Mouse (Mus musculus) right cerebral cortex, postnatal 14 days (tissue): ENCODE measurements at regions not wholly inside any gene's neighbourhood (a gene's known extent, or its start where the extent isn't known, plus 50 kb on each side); places are given as distances from the start of the nearest gene placed in this dataset.

ENCODE experiments used
- DNase-seq: peaks from one replicate; pipeline ENCODE4 v3.0.0; 2022

- DNase-seq, result no peak
These were observed 340.0 kb upstream of the Cited2 start for GRCm38 (mm10) chr10:17382990-17383389.

DNA sequence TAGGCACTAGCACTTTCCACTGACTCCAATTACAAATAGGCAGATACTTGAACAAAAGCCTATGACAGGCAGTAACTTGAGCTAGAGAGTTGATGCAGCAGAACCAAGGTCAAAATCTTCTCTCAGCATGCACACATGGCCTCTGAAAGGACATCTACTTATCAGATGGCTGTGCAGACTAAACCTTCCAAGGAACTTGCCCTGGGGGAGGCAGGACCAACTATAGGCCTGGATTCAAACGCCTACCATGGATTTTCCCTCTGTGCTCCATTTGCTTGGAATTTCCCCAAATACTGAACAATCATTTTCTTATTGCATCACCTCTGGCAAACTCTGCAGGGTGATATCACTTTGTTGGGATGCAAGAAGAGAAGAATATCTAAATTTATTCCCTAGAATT, 337.8 kb upstream of the Cited2 start:
- no peak for DNase-seq

- no peak for DNase-seq
These were observed 335.7 kb upstream of the Cited2 start for GRCm38 (mm10) chr10:17387296-17387695.

- DNase-seq, result no peak
These were observed 327.4 kb upstream of the Cited2 start for GRCm38 (mm10) chr10:17395495-17396224.

DNA sequence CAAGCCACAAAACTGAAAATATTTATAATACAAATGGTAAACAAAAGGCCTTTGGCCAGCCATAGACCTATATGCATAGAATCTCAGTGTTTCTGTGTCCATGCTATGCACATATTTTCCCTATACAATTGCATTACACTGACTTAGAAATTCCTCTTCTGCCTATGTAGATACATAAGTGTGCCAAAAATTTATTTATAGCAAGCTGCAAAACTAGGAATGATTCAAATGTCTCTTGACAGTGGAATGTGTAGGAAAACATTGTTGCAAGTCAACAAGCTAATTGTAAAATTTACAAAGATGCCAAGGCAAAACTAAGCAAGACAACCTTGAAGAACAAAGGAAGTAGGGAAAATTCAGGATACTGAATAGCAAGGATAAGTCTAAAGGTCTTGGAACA, 319.1 kb upstream of the Cited2 start:
- no peak for DNase-seq

GRCm38 (mm10) chr10:17407854-17408606, 315.0 kb upstream of the Cited2 start:
- DNase-seq, result no peak

DNA sequence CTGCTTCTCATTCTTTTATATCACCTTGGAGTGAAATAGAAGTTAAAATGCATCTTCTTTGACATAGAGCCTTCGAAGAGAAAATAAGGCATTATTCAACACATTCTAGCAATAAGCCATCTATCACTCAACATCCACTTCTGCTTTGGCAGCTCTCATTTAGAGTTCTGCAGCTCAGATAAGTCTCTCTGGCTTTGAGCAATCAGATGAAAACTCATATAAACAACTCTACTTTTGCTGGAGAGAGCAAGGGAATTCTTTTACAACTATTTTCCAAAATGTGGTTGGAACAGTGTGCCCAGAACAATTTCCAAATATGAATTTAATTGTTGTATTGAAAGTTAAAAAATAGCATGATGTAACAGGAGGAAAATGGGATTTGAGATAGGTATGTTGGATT, 314.2 kb upstream of the Cited2 start:
- DNase-seq, result no peak

DNA sequence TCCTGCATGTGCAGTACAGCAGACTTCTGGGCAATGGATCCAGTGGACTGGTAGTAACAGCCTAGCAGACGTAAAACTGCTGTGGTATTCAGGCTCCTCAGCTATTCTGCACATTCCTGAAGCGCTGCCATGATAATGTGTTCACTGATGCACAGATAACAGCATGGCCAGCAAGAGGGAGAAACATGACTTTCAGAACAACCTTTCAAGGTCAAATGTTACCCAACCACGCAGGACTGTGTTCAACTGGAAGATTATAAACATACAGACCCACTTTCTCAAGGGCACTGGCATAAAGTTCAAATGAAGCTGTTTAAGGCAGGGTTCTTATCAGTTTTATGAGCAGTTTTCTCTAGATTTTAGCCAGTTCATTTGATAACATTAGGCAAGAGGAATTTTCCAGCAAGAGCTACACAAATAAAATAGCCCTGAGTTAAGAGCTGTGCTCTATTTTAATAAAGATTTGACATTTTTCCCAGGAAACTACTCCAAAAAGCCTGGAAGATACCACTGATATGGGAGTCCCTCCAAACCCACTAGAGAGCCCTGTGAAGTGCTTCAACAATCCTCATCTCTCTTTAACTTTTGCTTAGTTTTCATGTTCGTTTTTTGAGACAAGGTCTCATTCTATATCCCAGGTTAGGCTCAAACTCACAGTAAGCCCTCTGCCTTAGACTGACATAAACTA, 311.6 kb upstream of the Cited2 start:
- DNase-seq, result no peak

DNA sequence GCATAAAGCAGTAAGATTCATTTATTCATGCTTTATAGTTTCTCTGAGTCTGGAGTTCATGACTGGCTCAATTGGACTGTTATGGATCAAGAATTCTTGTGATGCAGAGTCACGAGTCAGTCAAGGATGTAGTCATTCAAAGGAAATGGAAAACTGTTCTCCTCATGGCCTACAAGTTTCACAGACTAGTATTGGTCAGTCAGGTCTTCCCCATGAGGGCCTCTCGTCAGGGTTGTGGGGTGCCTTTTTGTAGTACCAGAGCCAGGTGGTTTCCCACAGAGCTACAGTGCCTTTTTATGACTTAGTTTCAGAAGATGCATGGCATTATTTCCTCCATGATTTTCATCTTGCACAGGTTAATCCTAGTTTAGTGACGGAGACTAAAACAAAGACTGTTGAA, 307.9 kb upstream of the Cited2 start:
- no peak for DNase-seq

- DNase-seq, result no peak
These were observed 306.9 kb upstream of the Cited2 start for GRCm38 (mm10) chr10:17416121-17416520.

GRCm38 (mm10) chr10:17417394-17417793, 305.6 kb upstream of the Cited2 start:
- no peak for DNase-seq

DNA sequence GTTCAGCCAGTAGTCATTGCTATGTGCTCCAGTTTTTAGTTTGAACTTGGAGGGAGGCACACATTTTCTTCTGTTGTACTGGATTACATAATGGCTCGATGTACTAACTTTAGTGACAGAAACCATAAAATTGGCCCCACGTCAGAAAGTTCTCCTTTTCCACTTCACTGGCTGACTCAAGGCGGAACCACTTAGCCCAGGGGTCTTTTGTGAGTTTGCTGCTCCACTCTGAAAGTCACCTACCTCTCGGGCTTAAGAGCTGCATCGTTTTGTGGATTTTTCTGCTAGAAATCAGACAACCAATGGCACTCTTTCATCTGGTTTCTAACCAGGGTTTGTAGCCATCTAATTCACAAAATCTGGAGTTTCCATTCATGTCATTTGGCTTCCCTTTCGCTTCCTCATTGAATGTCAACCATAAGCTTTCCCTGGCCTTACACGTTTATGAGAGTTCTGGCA, 304.8 kb upstream of the Cited2 start:
- no peak for DNase-seq

GRCm38 (mm10) chr10:17423584-17424278, 299.3 kb upstream of the Cited2 start:
- no peak for DNase-seq

GRCm38 (mm10) chr10:17426197-17426596, 296.8 kb upstream of the Cited2 start:
- no peak for DNase-seq

DNA sequence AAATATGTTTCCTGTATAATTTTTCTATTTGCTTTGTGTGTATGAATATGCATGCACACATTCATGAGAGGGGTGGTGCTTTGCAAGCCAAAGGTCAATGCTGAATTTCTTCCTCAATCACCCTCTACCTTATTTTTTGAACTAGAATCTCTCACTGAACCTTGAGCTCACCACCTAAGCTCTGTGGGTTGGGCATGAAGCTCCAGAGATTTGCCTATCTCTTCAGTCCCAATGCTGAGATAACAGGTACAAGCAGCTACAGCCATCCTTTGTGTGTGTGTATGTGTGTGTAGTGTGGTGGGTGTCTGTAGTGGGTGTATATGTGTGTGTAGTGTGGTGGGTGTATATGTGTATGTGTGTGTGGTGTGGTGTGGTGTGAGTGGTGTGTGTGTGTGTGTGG, 295.7 kb upstream of the Cited2 start:
- DNase-seq, result no peak

GRCm38 (mm10) chr10:17428315-17428714, 294.7 kb upstream of the Cited2 start:
- no peak for DNase-seq

- no peak for DNase-seq
These were observed 291.9 kb upstream of the Cited2 start for GRCm38 (mm10) chr10:17431068-17431467.

- no peak for DNase-seq
These were observed 288.9 kb upstream of the Cited2 start for GRCm38 (mm10) chr10:17434098-17434497.

GRCm38 (mm10) chr10:17450240-17450639, 272.8 kb upstream of the Cited2 start:
- DNase-seq, result no peak

GRCm38 (mm10) chr10:17470880-17471279, 252.1 kb upstream of the Cited2 start:
- no peak for DNase-seq

DNA sequence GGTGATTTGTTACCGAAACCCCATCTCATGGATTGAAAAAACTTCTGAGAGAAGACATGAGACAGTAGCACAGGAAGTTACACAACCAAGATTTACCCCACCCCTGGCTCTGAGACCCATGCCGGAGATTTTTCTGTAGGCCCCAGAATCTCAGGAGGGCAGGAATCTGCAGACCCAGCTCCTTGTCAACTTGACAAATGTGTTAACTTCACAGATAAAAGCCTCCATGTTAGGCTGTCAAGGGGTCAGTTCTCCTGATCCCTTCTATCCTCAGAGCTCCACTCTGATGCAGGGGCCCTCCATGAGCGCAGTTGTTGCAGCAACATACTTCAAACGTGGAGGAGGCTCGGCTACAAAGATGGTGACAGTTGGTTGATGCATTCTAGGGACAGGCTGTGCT, 250.5 kb upstream of the Cited2 start:
- no peak for DNase-seq

GRCm38 (mm10) chr10:17475976-17476375, 247.0 kb upstream of the Cited2 start:
- no peak for DNase-seq

- DNase-seq, result no peak
These were observed 246.3 kb upstream of the Cited2 start for GRCm38 (mm10) chr10:17476720-17477119.
